Mouse (Mus musculus) telencephalon, adult 2 months (tissue): ENCODE measurements around the gene Nfe2l1.
"Not testable (repeated sequence)": the region's sequence is repeated elsewhere in the genome, so short reads cannot be mapped to it uniquely, and the experiment has no call there.

Source experiments
- DNase-seq: peaks from one replicate; pipeline ENCODE4 v3.0.0-alpha.2; 2011; ENCODE audit warnings: low read depth, low spot score

The Nfe2l1 gene

GRCm38 (mm10) chr11:96818128-96818710 is 11.5 kb downstream of the Nfe2l1 start:
- DNase-seq: no peak

DNA sequence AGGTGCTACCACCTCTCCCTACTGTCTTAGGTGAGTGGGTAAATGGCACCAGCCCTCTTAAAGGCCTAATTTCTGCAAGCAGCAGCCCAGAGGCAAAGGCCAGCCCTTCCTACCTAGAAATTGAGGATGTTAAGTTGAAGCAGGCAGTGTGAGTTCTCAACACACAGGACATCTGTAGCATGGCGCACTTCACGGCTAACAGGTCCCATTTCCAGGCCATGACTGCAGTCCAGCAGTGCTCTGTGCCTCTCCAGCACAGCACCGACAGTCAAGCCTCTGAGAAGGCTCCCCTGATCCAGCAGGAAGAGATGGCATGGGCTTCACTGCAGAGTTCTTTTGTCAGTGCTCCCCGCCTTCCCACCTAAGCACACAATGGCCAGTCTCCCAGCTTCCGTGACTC is 12.8 kb downstream of the Nfe2l1 start:
- no peak for DNase-seq

DNA sequence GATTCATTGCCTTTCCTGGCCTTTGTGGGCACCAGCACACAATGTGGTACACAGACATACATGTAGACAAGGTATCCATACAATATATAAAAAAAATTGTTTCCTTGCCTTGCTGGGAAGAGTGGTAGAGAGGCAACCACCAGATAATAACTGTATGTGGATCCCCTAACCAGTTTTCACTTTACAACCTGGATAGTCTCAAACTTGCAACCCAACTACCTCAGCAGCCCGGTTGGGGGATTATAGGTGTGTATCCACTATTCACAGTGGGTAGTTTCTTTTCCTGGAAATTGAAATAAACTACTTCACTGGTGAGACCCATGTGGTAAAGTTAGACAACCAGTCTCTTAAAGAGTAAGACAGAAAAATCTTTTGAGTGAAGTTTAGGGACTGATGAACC is 13.3 kb downstream of the Nfe2l1 start:
- DNase-seq: no peak

DNA sequence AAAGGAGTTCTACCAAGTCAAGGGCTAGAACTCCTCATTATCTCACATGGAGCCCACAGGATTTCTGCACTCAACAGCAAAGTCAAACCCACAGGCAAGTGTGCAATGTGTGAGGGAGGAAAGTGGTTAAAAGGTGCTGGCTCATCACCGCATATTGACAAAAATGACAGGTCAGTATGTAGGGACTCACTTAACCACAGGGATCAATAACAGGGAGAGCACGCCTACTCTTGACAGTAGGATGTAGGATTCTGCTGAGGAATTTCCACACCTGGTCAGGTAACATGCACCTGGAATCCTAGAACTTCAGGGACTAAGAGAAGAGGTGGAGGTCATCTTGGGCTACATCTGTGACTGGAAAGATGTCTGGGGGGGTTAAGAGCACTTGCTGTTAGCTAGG is 13.9 kb downstream of the Nfe2l1 start:
- no peak for DNase-seq

DNA sequence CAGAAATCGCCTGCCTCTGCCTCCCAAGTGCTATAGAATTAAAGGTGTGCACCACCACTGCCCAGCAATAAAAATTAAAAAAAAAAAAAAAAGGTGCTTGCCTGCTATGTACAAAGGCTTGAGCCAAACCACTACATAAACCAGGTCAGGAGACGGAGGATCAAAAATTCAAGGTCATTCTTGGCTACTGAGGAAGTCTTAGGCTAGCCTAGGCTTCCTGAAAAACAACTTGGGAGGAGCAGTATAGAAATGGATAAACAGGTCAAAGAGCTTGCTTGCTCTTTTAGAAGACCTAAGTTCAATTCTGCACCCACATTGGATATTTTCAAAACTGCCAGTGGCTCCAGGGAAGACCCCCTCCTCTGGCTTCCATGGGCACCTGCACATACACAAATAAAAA is 15.3 kb downstream of the Nfe2l1 start:
- no peak for DNase-seq

DNA sequence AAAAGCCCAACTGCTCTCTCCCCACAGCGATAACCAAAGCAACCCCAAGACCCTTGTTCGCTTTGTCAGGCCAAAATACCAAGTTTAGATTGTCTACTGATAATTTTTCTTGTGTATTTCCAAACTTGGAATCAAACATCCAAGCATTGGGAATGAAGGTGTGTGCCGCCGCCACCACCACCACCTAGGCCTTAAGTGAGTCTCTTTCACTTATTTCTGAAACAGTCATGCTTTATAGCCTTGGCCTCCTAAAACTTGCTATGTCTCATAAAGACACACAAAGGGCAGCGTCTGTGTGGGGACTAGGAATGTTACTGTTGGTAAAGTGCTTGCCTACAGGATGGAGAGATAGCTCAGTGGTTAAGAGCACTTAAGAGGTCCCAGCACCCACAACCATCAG is 15.8 kb downstream of the Nfe2l1 start:
- no peak for DNase-seq

DNA sequence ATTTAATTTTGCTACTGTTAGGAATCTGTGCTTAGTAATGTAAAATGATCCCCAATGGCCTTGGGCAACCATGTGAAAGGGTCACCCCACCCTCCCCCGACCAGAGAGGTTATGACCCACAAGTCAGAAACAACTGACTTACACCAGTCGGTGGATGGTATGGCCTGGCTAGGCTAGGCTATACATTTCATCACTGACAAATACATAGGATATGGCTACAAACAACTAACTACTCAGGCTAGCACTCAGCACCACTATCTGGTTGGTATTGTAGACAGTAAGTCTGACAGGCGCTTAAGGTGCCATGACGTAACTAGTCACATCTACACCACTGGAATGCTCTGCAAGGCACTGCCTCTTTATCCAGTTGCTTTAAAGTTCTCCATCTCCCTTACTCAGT is 16.3 kb downstream of the Nfe2l1 start:
- DNase-seq: no peak

DNA sequence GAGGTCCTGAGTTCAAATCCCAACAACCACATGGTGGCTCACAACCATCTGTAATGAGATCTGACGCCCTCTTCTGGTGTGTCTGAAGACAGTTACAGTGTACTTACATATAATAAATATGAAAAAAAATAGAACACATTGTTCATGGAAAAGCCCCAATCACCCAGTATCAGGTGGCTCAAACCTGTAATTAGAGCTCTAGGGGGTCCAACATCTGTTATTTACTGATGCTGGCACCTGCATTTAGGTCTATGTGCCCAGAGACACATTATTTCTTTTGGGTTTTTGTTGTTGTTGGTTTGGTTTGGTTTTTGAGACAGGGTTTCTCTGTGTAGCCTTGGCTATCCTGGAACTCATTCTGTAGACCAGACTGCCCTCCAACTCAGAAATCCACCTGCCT is 18.6 kb downstream of the Nfe2l1 start:
- not testable (repeated sequence) for DNase-seq

DNA sequence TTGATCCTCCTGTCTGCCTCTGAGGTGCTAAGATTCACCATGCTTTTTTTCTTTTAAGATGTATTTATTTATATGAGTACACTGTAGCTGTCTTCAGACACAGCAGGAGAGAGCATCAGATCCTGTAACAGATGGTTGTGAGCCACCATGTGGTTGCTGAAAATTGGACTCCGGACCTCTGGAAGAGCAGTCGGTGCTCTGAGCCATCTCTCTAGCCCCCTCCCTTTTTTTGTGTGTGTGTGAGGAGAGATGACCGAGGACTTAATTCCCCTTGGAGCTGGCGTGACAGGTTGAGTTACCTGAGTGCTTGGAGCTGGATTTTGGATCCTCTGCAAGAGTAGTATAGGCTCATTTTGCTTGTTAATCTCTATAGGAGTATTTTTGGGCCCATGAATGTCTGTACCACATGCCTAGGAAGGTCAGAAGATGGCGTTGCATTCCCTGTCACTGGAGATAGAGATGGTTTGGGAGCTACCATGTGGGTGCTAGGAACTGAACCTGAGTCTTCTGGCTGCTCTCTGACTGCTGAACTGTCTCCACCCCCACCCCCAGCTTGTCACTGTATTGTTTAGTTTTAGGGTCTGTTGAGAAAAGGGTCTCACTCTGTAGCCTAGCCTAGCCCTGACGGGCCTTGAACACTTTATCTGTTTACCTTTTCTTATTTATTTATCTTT is 20.1 kb downstream of the Nfe2l1 start:
- no peak for DNase-seq

DNA sequence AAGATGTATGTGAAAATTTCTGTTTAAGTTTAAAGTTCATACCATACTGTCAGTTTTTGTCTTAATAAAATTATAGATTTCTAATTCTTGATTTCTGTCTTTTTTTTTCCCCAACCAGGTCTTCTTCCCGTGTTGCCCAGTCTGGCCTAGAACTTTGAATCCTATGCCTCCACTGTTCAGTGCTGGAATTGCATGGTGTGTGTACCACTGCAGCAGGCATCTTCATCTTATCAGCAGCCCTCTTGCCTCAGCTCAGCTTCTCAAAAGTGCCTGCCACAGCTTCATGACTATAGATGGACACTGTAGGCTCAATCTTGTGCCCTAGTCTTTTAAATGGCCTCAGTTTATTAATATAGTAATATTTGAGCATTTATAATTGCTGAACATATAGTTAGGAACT is 21.7 kb downstream of the Nfe2l1 start:
- no peak for DNase-seq

DNA sequence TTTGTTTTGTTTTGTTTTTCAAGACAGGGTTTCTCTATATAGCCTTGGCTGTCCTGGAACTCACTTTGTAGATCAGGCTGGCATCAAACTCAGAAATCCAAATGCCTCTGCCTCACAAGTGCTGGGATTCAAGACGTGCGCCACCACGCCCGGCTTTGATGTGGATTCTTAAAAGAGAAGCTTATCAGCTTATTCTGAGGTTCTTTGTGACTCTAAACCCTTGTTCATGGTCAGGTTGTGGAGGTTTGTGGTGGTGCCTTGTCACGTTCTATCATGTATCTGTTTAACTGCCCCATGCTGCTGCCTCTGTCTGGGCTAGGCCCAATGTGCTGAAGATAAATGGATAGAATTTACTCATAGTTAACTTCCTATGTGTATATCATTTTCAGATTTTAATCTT is 24.2 kb downstream of the Nfe2l1 start:
- DNase-seq: no peak

- no peak for DNase-seq
These were observed 30.3 kb downstream of the Nfe2l1 start for GRCm38 (mm10) chr11:96799511-96799910.

DNA sequence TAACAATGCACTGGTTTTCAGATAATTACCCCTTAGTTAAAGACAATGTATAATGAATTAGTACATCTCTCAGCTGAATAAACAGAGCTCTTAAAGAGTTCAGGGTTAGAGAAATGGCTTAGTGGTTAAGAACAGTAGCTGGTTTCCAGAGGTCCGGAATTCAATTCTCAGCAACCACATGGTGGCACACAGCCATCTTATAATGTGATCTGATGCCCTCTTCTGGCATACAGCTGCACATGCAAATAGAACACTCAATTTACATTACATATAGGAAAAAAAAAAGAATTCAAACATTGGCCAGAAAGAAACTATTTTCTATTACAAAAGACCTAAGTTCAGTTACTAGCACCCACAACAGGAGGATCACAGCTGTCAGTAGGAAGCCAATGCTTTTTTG is 33.2 kb downstream of the Nfe2l1 start:
- no peak for DNase-seq

DNA sequence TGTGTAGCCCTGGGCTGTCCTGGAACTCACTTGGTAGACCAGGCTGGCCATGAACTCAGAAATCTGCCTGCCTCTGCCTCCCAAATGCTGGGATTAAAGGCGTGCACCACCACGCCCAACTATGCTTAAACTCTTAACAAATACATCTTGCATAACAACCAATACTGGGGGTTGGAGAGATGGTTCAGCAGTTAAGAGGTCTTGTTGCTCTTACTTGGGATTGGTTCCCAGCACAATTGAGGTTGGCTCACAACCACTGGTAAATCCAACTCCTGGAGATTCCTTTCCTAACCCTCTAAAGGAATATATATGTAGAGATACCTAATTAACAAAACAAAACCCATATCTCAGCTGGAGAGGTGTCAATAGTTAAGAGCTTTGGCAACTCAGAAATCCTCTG is 33.7 kb downstream of the Nfe2l1 start:
- DNase-seq: no peak

DNA sequence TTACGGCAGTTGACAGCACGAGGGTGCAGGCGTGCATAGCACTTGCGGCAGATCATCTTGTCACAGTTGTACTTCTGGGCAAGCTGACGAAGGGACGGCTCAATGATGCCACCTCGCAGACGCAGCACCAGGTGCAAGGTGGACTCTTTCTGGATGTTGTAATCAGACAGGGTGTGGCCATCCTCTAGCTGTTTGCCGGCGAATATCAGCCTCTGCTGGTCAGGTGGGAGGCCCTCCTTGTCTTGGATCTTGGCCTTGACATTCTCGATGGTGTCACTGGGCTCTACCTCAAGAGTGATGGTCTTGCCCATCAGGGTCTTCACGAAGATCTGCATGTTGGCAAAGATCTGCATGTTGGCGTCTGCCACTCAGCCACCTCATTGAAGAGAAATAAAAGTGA is 34.3 kb downstream of the Nfe2l1 start:
- no peak for DNase-seq

GRCm38 (mm10) chr11:96790681-96791080 is 39.1 kb downstream of the Nfe2l1 start:
- DNase-seq: no peak

- no peak for DNase-seq
These were observed 39.8 kb downstream of the Nfe2l1 start for GRCm38 (mm10) chr11:96789990-96790389.

- peak; percentile 83 for DNase-seq
These were observed 40.6 kb downstream of the Nfe2l1 start, which contains the start of gene Cbx1 for GRCm38 (mm10) chr11:96788871-96789795. Cbx1 (plus strand) TSS chr11:96789127.

DNA sequence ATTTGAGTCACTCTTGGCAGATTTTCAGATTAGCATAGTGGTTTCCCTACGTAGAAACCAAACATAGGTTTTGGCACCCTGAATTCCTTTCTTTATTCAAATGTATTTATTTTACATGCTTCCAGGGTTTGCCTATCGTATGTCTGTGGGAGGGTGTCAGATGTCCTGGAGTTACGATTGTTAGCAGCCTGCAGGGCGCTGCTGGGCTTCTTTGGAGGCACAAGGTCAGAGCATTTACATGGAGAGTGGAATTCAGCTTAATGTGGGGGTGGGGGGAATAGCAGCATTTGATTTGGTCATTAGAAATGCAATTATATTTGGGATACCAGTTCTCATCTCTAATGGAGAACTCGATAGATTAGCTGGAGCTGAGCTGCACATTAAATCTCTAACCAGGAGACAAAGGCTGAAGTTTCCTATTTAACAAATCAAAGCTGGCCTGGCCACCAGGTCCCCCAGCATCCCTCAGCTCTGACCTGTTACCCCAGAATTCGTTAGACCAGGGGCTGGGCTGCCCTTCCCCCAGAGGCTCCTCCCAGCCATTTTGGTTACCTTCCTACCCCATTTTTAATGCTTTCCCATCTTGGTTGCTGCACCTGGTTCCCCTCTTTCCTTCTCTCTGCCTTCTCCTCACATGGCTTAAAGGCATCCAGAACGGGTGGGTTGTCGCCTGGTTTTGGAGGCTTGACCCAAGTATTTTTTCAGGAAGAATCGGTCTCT is 42.9 kb downstream of the Nfe2l1 start:
- no peak for DNase-seq

DNA sequence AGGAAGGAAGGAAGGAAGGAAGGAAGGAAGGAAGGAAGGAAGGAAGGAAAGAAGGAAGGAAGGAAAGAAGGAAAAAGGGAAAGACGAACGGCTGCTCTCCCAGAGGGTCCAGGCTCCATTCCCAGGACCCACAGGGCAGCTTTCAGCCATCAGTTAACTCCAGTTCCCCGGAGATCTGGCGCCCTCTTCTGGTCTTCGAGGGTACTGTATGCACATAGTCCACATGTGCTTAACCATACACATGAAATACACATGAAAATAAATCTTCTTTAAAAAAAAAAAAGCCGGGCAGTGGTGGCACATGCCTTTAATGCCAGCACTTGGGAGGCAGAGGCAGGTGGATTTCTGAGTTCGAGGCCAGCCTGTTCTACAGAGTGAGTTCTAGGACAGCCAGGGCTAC is 44.9 kb downstream of the Nfe2l1 start:
- not testable (repeated sequence) for DNase-seq

DNA sequence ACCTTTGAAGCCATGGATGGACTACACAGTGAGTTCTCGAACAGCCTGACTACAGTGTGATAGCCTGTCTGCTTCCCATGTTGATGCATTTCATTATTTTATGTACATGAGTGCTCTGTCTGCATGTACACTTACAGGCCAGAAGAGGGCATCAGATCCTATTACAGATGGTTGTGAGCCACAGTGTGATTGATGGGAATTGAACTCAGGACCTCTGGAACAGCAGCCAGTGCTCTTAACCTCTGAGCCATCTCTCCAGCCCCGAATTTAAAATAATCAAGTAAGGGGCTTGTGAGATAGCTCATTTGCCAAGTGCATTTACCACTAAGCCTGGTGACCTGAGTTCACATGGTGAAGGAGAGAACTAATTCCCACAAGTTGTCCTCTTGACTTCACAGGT is 48.3 kb downstream of the Nfe2l1 start:
- DNase-seq: no peak

- no peak for DNase-seq
These were observed 49.5 kb downstream of the Nfe2l1 start for GRCm38 (mm10) chr11:96780306-96780705.
